Mouse (Mus musculus) neural tube, embryonic 15.5 days (tissue): ENCODE results near the gene Senp1. TPM values are rescaled to one million over a fixed set of nuclear protein-coding genes. Genes with fewer than 3 reads are reported as not detected.

ENCODE experiments used
- ATAC-seq: fragments of 200-750 bp; cut with Nextera tagmentation; 2 replicates; pipeline ENCODE4 v1.8.0; 2017; ENCODE audit warnings: mild to moderate bottlenecking, moderate TSS enrichment, moderate library complexity; ENCODE audit not compliant: low FRiP score
- H3K27ac ChIP-seq: fragments of 300-500 bp; sonication (generic); replicated peaks from 2 replicates; pipeline ENCODE4 v1.5.1; 2015; ENCODE audit warnings: mild to moderate bottlenecking, inconsistent platforms
- H3K27me3 ChIP-seq: fragments of 300-500 bp; sonication (generic); replicated peaks from 2 replicates; pipeline ENCODE4 v1.6.1; 2015; ENCODE audit warnings: inconsistent platforms
- H3K36me3 ChIP-seq: fragments of 300-500 bp; sonication (generic); 2 replicates; pipeline ENCODE4 v1.6.1; 2015; ENCODE audit warnings: inconsistent platforms
- H3K4me1 ChIP-seq: fragments of 300-500 bp; sonication (generic); 2 replicates; pipeline ENCODE4 v1.6.1; 2015; ENCODE audit warnings: inconsistent platforms
- H3K4me2 ChIP-seq: fragments of 300-500 bp; sonication (generic); 2 replicates; pipeline ENCODE4 v1.6.1; 2015; ENCODE audit warnings: inconsistent platforms, mild to moderate bottlenecking, moderate library complexity
- H3K4me3 ChIP-seq: fragments of 300-500 bp; sonication (generic); replicated peaks from 2 replicates; pipeline ENCODE4 v1.5.1; 2015; ENCODE audit warnings: mild to moderate bottlenecking, inconsistent platforms
- H3K9ac ChIP-seq: fragments of 300-500 bp; sonication (generic); replicated peaks from 2 replicates; pipeline ENCODE4 v1.6.1; 2015; ENCODE audit warnings: mild to moderate bottlenecking, inconsistent platforms
- H3K9me3 ChIP-seq: fragments of 300-500 bp; sonication (generic); replicated peaks from 2 replicates; pipeline ENCODE4 v1.6.1; 2016; ENCODE audit warnings: inconsistent platforms
- WGBS: fragments of 180-500 bp; shearing (Covaris S2); methylation state at CpG from one replicate; pipeline ENCODE4 v1.1.7; 2015; ENCODE audit warnings: mixed read lengths; 5-methylcytosine and 5-hydroxymethylcytosine counted together
- polyA plus RNA-seq: library from polyadenylated mRNA; unstranded; fragments of >200 nt; fragmentation: Nextera tagmentation; extraction: Ambion mirVana; gene quantifications from 2 replicates; pipeline ENCODE4 v1.2.1, GENCODE M21; 2015

The Senp1 gene
- polyA plus RNA-seq, 1 experiment from 2014 or later: 16.8 TPM

DNA sequence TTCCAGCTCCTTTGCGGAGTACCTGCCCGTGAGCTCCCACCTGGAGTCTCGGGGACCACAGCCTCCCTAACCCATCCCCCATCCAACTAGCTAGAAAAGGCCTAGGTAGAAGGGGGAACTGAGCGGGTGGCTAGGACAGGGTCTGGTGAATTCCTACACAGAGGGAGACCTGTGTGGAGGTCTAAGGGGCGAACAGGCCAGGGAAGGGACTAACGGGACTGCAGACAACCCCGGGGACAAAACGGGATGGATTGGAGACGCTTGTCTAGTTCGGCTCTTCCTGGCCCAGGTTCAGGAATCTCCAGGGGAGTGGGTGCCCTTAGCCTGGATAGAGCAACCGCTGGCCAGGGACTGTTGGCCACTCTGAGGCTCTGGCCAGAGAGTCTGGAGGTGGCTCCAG is 88.4 kb downstream of the Senp1 start:
- no peak overlapping the region for H3K27ac ChIP-seq
- 16% methylated on average over 11 of the region's 11 CpGs for WGBS
- peak overlapping the region; percentile 46 for H3K4me3 ChIP-seq
- peaks cover 50% of the 10 kb centered on the region for H3K27me3 ChIP-seq
- H3K4me2 ChIP-seq: peak overlapping the region; percentile 92
- no peaks in the 10 kb centered on the region for H3K36me3 ChIP-seq
- no peaks in the 10 kb centered on the region for H3K9me3 ChIP-seq
- no peak for ATAC-seq
- H3K4me1 ChIP-seq: peaks cover 52% of the 10 kb centered on the region
- 0 out of 2 replicates have a peak overlapping the region, but pooled peaks have one; percentile 47 for H3K9ac ChIP-seq

DNA sequence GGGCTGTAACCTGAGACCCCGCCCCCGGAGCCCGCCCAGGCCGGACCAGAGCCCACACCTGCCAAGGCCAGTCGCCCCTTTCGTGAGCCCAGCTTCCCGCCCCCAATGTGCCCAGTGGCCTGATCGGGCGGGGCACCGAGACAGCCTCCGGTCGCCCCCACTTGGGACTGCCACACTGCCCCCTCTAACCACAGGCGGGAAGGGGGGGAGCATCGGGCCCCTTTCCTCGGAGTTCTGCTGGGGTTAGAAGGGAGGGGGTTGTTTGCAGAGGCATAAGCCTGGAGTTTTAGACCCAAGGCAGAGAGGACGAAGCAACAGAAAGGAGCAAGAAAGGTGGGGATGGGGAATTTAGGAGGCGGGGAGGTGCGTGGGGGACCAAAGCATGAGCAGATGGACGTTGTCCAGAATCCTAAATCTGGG is 88.8 kb downstream of the Senp1 start:
- Histone ChIP-seq H3K27ac (no peak overlapping the region), H3K27me3 (peaks cover 54% of the 10 kb centered on the region), H3K4me1 (peaks cover 56% of the 10 kb centered on the region), H3K4me3 (peak overlapping the region; percentile 46), H3K4me2 (peak overlapping the region; percentile 92), H3K9me3 (no peaks in the 10 kb centered on the region), H3K36me3 (no peaks in the 10 kb centered on the region), H3K9ac (peak overlapping the region; percentile 47)
- ATAC-seq: no peak
- 2% methylated on average over 19 of the region's 19 CpGs for WGBS

DNA sequence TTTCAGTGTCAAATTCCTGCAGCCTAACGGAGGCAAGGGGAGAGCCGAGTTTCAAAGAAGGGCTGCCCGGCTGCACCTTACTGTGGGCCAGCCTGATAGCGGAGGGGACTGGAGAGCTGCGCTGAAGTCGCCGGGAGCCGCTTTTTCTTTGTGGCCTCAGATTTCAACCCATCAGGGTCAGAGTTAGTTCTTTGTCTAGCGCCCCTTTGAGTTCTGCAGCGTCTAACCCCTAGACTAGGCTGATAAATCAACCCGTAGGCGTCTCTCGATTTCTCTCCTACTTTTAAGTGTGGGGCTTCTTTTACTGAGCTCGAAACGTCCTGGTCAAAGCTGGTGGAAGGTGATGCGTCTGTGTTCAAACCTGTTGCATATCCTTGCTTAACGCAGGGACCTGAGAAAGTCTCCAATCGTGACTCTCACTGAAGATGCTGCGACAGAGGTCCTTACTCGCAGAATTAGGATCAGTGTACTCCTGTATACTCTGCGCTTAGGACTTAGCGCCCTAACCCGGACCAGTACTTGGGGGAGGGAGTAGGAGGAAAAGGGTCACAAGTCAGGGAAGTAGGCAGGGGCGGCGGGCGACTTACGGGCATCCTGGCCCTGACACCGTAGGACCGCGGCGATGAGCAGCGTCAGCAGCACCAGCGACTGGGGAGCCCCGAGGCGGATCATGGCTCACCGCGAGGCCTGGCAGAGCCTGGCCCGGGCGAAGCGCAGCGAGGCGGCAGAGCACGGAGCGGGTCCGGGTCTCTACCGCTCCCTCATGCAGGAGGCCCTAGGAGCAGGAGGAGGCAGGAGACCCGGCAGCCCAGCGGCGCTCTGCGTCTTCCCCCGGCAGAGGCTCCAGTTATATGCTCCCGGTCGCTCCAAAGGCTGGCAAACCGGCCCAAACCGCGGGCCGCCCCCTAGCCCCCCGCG is 89.5 kb downstream of the Senp1 start, which contains the start of gene Col2a1:
Gene Col2a1, minus strand, starts transcription at position 874 of the 918 bp plus-strand sequence.
- Histone ChIP-seq H3K4me3 (peak within 1 kb of the TSS; percentile 46), H3K27ac (no peak within 1 kb of the TSS; the same call in 1 of the 2 replicates), H3K9me3 (no peaks in the 10 kb centered on the region), H3K4me2 (peak within 1 kb of the TSS; percentile 92), H3K36me3 (no peaks in the 10 kb centered on the region), H3K9ac (peak within 1 kb of the TSS; percentile 47), H3K4me1 (peaks cover 62% of the 10 kb centered on the region), H3K27me3 (peaks cover 61% of the 10 kb centered on the region)
- ATAC-seq: peak; percentile 29; the same call in 1 of the 2 replicates
- WGBS: under 1% methylated on average over 59 of the region's 59 CpGs

DNA sequence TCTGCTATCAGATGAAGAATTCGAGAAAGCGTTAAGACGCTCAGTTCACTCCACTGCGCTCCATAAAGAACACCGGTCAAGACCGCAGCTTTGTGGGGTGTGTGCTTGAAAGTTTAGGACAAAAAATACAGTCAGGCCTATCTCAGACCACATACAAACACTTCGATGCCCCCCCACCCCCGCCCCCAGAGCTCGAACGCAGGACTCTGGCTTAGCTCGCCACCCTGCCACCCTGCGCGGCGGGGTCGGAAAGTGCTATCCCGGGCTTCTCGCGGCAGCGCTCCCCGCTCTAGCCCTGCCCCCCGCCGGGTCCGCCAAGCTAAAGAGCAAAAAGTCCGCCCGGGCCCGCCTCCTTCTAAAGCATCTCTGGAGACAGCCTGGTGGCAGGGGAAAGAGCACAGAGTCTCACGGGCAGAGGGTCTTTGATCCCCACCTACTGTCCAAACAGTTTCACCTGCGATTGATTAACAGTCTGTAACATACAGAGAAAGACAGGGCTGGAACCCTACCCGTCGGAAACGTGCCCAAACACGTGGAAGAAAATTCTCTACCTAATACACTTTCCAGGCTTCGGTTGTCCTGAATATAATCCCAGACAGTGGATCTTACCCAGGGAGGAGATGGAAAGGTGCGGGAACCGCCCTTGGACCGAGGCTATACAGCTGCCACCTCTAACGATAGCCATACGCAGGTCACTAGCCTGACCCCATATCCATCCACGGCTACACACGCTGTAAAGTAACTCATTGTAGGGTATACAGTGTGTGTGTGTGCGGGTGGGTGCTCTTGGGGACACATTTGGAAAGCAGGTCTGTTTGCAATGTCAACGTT is 90.3 kb downstream of the Senp1 start:
- Histone ChIP-seq H3K4me3 (peak overlapping the region; percentile 46), H3K9me3 (no peaks in the 10 kb centered on the region), H3K27me3 (peaks cover 63% of the 10 kb centered on the region), H3K9ac (no peak overlapping the region), H3K4me2 (peak overlapping the region; percentile 92), H3K36me3 (no peaks in the 10 kb centered on the region), H3K4me1 (peaks cover 67% of the 10 kb centered on the region), H3K27ac (no peak overlapping the region; the same call in 1 of the 2 replicates)
- WGBS: under 1% methylated on average over 42 of the region's 42 CpGs
- ATAC-seq: no peak

DNA sequence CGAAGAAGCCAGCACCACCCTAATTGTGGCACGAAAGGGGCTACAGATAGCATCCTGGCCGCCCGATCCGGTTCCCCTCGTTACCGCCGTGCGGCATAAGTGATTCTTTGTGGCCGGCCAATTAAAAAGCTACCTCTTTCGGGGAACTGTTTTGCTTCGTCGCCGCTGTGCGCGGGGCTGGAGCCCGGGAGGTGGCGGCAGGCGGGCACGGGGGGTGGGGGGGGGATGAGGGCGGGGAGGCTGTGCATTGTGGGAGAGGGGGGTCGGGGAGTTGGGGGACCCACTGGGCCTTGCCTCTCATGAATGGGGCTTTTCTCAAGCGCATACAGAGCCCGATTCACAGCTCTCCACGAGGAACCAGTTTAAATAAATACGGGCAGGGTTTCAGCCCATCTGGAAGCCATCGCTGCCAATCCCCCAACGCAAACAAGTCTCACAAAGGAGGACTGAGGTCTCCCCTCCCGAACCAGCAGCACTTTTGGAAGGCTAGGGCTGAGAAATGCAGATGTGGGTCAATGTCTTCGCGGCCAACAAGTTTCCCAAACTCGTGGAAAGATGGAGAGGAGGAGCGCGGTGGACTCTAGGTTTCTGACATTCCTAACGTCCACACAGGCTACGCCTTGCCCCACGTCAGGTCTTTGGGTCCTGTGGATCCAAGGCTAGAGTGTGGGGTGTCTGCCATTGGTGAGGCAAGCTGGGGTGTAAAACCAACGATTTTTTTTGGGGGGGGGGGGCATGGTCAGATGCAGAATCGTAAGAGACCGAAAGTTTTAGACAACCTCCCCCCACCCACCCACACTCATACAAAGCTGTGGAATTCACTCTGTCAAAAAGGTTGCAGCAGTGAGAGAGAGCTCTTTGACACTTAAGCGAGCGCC is 91.2 kb downstream of the Senp1 start:
- ATAC-seq: peak; percentile 30; the same call in 1 of the 2 replicates
- H3K27me3 ChIP-seq: peaks cover 65% of the 10 kb centered on the region
- under 1% methylated on average over 42 of the region's 42 CpGs for WGBS
- H3K36me3 ChIP-seq: no peaks in the 10 kb centered on the region
- H3K4me3 ChIP-seq: peak overlapping the region; percentile 46
- H3K9me3 ChIP-seq: no peaks in the 10 kb centered on the region
- H3K9ac ChIP-seq: peak overlapping the region; percentile 36
- peaks cover 71% of the 10 kb centered on the region for H3K4me1 ChIP-seq
- peak overlapping the region; percentile 92 for H3K4me2 ChIP-seq
- H3K27ac ChIP-seq: peak overlapping the region; percentile 63

DNA sequence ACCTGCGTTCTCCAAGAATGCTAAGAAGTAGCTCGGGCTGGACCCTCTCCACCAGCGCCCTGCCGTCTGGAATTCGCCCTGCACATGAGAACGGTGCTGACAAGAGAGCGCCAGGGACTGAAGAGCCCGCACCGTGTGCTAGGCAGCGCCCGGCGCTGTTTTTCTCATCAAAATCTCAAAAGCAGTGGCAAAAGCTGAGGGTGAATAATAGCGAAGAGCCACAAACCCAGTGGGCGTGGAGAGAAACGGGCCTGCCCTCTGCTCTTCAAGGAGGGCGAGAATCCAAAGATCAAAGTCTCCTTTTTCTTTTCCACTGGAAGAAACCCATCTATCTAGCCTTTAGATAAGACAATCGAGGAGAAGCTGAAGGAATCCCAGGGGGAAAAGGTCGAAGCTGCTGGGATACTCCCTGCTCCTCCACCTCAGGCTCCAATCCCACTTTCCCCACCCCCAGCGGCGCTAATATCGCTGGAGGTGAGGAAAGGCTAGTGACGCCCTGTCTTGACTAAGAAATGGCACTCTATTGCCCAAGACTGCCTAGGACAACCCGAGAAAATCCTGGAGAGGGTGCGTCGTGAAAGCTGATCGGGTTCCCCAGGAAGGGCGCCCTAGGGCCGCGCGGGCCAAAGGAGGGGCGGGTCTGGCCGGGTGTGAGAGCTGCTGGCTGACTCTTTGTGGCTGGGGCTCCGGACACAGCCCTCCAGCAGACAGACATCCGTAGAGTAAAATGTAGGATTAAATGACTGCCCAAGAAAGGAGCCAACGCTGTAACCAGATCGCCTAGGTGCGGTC is 92.0 kb downstream of the Senp1 start:
- peaks cover 80% of the 10 kb centered on the region for H3K4me1 ChIP-seq
- H3K4me3 ChIP-seq: peak overlapping the region; percentile 46
- H3K4me2 ChIP-seq: peak overlapping the region; percentile 92
- H3K9ac ChIP-seq: peak overlapping the region; percentile 36
- H3K36me3 ChIP-seq: no peaks in the 10 kb centered on the region
- peak overlapping the region; percentile 63 for H3K27ac ChIP-seq
- WGBS: 1% methylated on average over 37 of the region's 37 CpGs
- peak; percentile 6; the same call in 1 of the 2 replicates for ATAC-seq
- H3K27me3 ChIP-seq: peaks cover 63% of the 10 kb centered on the region
- H3K9me3 ChIP-seq: no peaks in the 10 kb centered on the region

DNA sequence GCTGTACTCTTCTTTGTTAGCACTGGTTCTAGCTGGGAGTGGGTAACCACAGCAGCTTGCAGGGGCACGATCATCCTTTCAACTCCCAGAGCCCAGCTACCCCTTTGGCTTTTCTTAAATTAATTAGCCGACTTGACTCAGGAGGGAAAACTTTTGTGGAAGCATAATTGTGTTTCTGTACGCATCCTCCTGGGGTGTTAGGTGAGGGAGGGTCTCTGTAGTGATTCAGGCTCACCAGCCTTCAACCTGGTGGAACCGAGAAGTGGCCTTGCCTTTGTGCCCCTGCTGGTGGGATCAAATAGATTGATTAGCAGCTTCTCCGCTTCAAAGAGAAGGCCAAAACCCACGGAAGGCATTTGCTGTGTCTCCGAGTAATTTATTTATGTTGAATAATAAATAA is 93.6 kb downstream of the Senp1 start:
- ATAC-seq: no peak
- Histone ChIP-seq H3K9ac (peak overlapping the region; percentile 1; the same call in 1 of the 2 replicates), H3K27me3 (peaks cover 50% of the 10 kb centered on the region), H3K9me3 (no peaks in the 10 kb centered on the region), H3K4me2 (no peak overlapping the region; the same call in 1 of the 2 replicates), H3K4me3 (no peak overlapping the region), H3K36me3 (no peaks in the 10 kb centered on the region), H3K4me1 (peaks cover 86% of the 10 kb centered on the region), H3K27ac (no peak overlapping the region)
- WGBS: 11% methylated on average over 7 of the region's 7 CpGs

DNA sequence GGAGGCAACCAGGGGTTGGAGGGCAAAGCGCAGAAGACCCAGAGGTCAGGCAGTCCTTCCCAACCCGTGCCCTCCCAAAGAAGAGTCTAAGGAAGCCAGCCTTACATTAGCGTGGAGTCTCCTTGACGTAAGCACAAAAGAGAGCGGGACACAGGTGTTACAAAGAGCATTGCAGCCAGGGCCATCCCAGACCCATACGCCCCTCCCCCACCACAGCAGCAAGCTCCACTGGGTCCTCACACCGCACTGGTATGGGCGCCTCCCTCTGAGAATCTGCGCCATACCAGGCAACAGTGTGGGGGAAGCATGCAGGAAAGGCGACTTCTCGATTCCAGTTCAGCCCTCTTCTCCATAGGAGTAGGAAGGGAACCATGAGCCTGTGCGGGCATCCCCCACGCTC is 94.0 kb downstream of the Senp1 start:
- Histone ChIP-seq H3K27ac (no peak overlapping the region), H3K4me3 (no peak overlapping the region), H3K4me1 (peaks cover 81% of the 10 kb centered on the region), H3K36me3 (no peaks in the 10 kb centered on the region), H3K4me2 (no peak overlapping the region; the same call in 1 of the 2 replicates), H3K9me3 (no peaks in the 10 kb centered on the region), H3K9ac (0 out of 2 replicates have a peak overlapping the region, but pooled peaks have one; percentile 1), H3K27me3 (peaks cover 46% of the 10 kb centered on the region)
- WGBS: 32% methylated on average over 13 of the region's 13 CpGs
- ATAC-seq: no peak

DNA sequence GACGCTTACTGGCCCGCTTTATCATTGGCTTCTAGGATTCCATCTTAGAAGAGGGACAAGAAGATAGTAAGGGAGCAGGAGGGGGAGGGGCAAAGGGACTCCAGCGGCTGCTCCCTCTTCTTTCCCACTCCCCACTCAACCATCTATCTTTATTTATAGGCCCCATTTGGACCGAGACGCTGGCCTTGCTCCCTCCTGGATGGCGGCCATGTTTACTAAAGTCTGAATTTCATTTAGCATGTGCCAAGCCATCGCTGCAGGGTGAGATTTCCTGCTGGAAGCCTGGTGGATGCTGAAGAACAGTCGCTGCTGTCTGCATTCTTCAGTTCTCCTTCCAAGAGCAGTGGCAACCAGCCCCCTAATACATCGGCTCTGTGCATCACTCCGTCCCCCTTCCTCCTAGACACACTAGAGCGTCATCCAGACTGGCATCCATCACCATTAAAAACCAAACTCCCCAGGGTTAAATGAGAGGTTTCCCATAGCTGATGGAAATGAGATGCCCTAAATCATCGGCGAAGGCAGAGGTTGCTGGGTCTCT is 96.8 kb downstream of the Senp1 start:
- WGBS: 40% methylated on average over 13 of the region's 13 CpGs
- H3K36me3 ChIP-seq: no peaks in the 10 kb centered on the region
- peak overlapping the region; percentile 24 for H3K27ac ChIP-seq
- no peak overlapping the region for H3K4me2 ChIP-seq
- H3K9me3 ChIP-seq: no peaks in the 10 kb centered on the region
- peak; percentile 30; the same call in 1 of the 2 replicates for ATAC-seq
- peaks cover 28% of the 10 kb centered on the region for H3K27me3 ChIP-seq
- no peak overlapping the region for H3K4me3 ChIP-seq
- no peak overlapping the region for H3K9ac ChIP-seq
- H3K4me1 ChIP-seq: peaks cover 71% of the 10 kb centered on the region
